Mouse (Mus musculus) testis, adult 2 months (tissue): ENCODE results near the gene Lysmd4.

Experiments used
- CTCF ChIP-seq: fragments of 200-500 bp; IDR thresholded peaks from 2 replicates; pipeline ENCODE4 v1.5.1; 2012; ENCODE audit warnings: low read depth, mild to moderate bottlenecking, inconsistent platforms, low read length, moderate library complexity; ENCODE audit not compliant: control insufficient read depth, insufficient read depth, insufficient replicate concordance
- POLR2A ChIP-seq: fragments of 200-500 bp; IDR thresholded peaks from 2 replicates; pipeline ENCODE4 v1.6.1; 2012; ENCODE audit warnings: low read depth, mild to moderate bottlenecking, inconsistent platforms, low read length, moderate library complexity; ENCODE audit not compliant: control insufficient read depth

DNA sequence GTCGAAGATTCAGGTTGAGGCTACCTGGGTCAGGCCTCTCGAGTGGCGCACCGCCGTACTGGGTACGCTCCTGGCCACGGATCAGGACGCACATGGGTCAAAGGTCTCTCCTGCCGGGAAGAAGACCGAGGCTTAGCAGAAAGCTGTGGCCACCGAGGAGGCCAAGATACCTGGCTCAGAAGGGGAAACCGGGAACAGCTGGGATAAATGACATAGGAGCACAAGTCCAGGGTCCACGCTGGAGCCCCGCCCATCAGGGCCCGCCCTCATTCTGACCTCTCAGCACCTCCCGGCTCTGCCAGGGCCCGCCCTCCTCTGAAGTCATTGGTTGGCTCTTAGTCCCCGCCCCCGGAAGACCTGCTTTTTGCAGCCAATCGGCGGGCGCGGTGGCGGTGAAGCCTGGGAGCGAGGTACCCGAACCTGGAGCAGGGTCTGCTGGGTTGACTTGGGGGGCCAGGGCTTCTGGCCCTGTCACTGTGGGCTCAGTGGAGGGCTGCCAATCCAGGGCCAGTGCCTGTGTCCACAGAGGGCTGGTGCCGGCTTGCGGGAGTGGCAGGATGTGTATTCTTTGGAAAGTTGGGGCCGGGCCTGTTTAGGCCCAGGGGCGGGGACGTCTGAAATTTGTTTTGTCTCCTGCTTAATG is at the start of gene Lysmd4:
- TF ChIP-seq POLR2A (peak; percentile 86), CTCF (no peak)
